Mouse (Mus musculus): Measurements from ENCODE around the gene Gm21958. TPM values are rescaled to one million over a fixed set of nuclear protein-coding genes. Genes with fewer than 3 reads are reported as not detected.

The Gm21958 gene
- polyA plus RNA-seq, 1 experiment from 2014 or later = 0.43 TPM

- Histone ChIP-seq H3K4me1 (replicated peaks) (peaks cover 15% of the 10 kb centered on the region), H3K4me2 (replicated peaks) (peak overlapping the region; percentile 94), H3K36me3 (peaks cover 39% of the 10 kb centered on the region), H3K9ac (replicated peaks) (peak overlapping the region; percentile 91), H3K4me3 (replicated peaks) (peak overlapping the region; percentile 70), H3K9me3 (no peaks in the 10 kb centered on the region), H3K27ac (peak overlapping the region; percentile 99), H3K27me3 (no peaks in the 10 kb centered on the region)
- ATAC-seq = no peak
- 56% methylated on average over 18 of the region's 18 CpGs for WGBS
Measured at GRCm38 (mm10) chr3:54736101-54736927, 22.2 kb upstream of the Gm21958 start.

DNA sequence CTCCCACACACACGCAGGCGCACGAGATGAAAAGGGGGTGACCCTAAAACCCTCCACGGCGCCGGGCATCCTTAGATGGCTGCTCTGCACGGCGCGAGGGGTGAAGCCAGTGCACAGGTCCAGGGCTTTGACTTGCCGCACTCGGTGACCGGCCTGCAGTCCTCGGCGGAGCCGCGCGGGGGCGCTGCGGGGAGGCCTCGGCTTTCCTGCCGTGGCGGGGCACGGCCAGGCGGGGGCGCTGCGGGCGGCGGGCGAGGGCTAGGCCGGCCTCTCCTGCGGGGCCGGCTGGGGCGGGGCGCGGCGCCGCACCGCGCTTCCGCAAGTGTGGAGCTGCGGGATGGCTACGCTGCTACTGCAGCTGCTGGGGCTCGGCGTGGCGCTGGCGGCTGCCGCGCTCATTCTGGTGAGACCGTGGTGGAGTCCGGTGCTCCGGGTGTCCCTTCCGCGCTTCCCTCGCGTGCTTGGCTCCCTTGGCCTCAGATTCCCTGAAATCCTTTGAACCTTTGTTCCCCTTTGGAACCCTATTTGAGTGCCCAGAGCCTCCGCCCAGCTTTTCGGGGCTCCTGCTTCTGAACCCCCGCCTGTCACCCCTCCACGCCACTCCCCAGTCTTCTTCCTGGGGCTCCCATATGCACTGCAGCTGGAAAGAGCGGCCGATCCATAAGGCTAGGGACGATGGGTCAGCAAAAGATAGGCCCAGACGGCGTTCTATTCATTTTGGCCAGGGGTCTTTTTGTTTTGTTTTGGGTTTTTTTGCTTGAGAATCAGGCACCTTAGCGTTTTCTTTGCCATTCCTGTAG, 21.3 kb upstream of the Gm21958 start, which contains the start of the genes Exosc8 and Alg5:
Exosc8 (minus strand) TSS at position 147 of the 800 bp plus-strand sequence.
Alg5 (plus strand) TSS at position 293 of the 800 bp plus-strand sequence.
- Histone ChIP-seq H3K27me3 (no peaks in the 10 kb centered on the region), H3K27ac (peak within 1 kb of the TSS; percentile 99), H3K36me3 (peaks cover 39% of the 10 kb centered on the region), H3K9me3 (no peaks in the 10 kb centered on the region), H3K4me3 (replicated peaks) (peak within 1 kb of the TSS; percentile 70), H3K9ac (replicated peaks) (peak within 1 kb of the TSS; percentile 91), H3K4me1 (replicated peaks) (peaks cover 15% of the 10 kb centered on the region), H3K4me2 (replicated peaks) (peak within 1 kb of the TSS; percentile 94)
- WGBS = under 1% methylated on average over 51 of the region's 65 CpGs
- ATAC-seq = peak; percentile 96

- H3K36me3 ChIP-seq = peaks cover 44% of the 10 kb centered on the region
- peak; percentile 96 for ATAC-seq
Measured at GRCm38 (mm10) chr3:54734411-54735246, 20.5 kb upstream of the Gm21958 start.

DNA sequence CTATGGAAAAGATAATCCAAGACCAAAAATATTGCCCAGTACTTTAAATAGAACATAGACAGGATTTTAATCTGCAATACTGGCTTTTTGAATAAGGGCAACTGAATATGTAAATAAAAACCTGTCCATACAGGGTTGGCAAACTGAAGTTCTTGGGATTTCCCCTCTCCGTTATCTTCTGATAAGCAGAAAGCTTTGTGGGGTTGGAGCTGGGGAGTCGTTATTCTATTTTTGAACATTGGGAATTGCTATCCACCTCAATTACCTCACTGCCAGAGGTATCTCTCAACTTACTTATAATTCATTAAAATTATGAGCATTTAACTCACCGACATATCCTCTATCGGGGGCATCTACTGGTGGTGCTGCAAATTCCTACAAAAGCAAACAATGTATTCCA, 18.2 kb upstream of the Gm21958 start:
- WGBS = 99% methylated on average over 4 of the region's 4 CpGs
- no peak overlapping the region for H3K27ac ChIP-seq
- no peaks in the 10 kb centered on the region for H3K9me3 ChIP-seq
- ATAC-seq = no peak
- no peaks in the 10 kb centered on the region for H3K27me3 ChIP-seq
- no peak overlapping the region for H3K4me2 ChIP-seq (replicated peaks)
- peaks cover 51% of the 10 kb centered on the region for H3K36me3 ChIP-seq
- H3K9ac ChIP-seq (replicated peaks) = no peak overlapping the region
- peaks cover 15% of the 10 kb centered on the region for H3K4me1 ChIP-seq (replicated peaks)
- no peak overlapping the region for H3K4me3 ChIP-seq (replicated peaks)

More at GRCm38 (mm10) chr3:54734411-54735246, 20.5 kb upstream of the Gm21958 start:
- H3K4me2 ChIP-seq (replicated peaks) = peak overlapping the region; percentile 94
- WGBS = under 1% methylated on average over 82 of the region's 84 CpGs
- H3K9ac ChIP-seq (replicated peaks) = peak overlapping the region; percentile 91
- peak overlapping the region; percentile 70 for H3K4me3 ChIP-seq (replicated peaks)
- H3K27ac ChIP-seq = peak overlapping the region; percentile 99
- peaks cover 15% of the 10 kb centered on the region for H3K4me1 ChIP-seq (replicated peaks)
- H3K27me3 ChIP-seq = no peaks in the 10 kb centered on the region
- no peaks in the 10 kb centered on the region for H3K9me3 ChIP-seq

- no peak overlapping the region for H3K4me2 ChIP-seq (replicated peaks)
- H3K9me3 ChIP-seq = no peaks in the 10 kb centered on the region
- ATAC-seq = no peak
- H3K9ac ChIP-seq (replicated peaks) = no peak overlapping the region
- H3K4me3 ChIP-seq (replicated peaks) = no peak overlapping the region
- 94% methylated on average over 8 of the region's 8 CpGs for WGBS
- H3K27me3 ChIP-seq = no peaks in the 10 kb centered on the region
- H3K36me3 ChIP-seq = peaks cover 56% of the 10 kb centered on the region
- H3K4me1 ChIP-seq (replicated peaks) = peaks cover 15% of the 10 kb centered on the region
- no peak overlapping the region for H3K27ac ChIP-seq
Measured at GRCm38 (mm10) chr3:54731626-54732150, 17.5 kb upstream of the Gm21958 start.

DNA sequence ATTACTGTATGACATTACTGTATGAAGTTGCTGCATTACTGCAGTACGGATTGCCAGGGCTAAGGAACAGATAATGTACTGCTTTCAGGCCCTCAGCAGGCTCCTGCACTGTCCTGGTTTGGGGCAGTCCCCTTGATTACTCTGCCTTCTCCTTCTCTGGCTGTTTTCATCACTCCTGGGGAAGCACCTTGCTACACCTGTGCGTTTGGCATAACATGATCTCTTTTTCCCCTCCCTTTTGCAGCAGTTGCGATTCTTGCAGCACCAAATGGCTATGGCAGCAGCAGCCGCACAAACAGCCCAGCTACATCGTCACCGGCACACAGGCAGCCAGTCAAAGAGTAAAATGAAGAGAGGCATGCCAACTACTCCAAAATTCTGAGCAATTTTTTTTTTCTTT, 13.9 kb upstream of the Gm21958 start:
- Histone ChIP-seq H3K27me3 (no peaks in the 10 kb centered on the region), H3K4me2 (replicated peaks) (no peak overlapping the region), H3K9me3 (no peaks in the 10 kb centered on the region), H3K9ac (replicated peaks) (no peak overlapping the region), H3K4me1 (replicated peaks) (no peaks in the 10 kb centered on the region), H3K27ac (no peak overlapping the region), H3K36me3 (peaks cover 66% of the 10 kb centered on the region), H3K4me3 (replicated peaks) (no peak overlapping the region)
- 93% methylated on average over 6 of the region's 6 CpGs for WGBS
- ATAC-seq = no peak

- Histone ChIP-seq H3K9me3 (no peaks in the 10 kb centered on the region), H3K4me3 (replicated peaks) (no peak overlapping the region), H3K27me3 (no peaks in the 10 kb centered on the region), H3K9ac (replicated peaks) (no peak overlapping the region), H3K4me1 (replicated peaks) (no peaks in the 10 kb centered on the region), H3K4me2 (replicated peaks) (no peak overlapping the region), H3K27ac (no peak overlapping the region), H3K36me3 (peaks cover 69% of the 10 kb centered on the region)
- 97% methylated on average over 2 of the region's 2 CpGs for WGBS
- no peak for ATAC-seq
Measured at GRCm38 (mm10) chr3:54727588-54727987, 13.4 kb upstream of the Gm21958 start.

GRCm38 (mm10) chr3:54725344-54725743, 11.2 kb upstream of the Gm21958 start:
- Histone ChIP-seq H3K4me2 (replicated peaks) (no peak overlapping the region), H3K4me3 (replicated peaks) (no peak overlapping the region), H3K27me3 (no peaks in the 10 kb centered on the region), H3K4me1 (replicated peaks) (no peaks in the 10 kb centered on the region), H3K9me3 (no peaks in the 10 kb centered on the region), H3K9ac (replicated peaks) (no peak overlapping the region), H3K36me3 (peaks cover 70% of the 10 kb centered on the region), H3K27ac (no peak overlapping the region)
- WGBS = 97% methylated on average over 2 of the region's 2 CpGs
- no peak for ATAC-seq

DNA sequence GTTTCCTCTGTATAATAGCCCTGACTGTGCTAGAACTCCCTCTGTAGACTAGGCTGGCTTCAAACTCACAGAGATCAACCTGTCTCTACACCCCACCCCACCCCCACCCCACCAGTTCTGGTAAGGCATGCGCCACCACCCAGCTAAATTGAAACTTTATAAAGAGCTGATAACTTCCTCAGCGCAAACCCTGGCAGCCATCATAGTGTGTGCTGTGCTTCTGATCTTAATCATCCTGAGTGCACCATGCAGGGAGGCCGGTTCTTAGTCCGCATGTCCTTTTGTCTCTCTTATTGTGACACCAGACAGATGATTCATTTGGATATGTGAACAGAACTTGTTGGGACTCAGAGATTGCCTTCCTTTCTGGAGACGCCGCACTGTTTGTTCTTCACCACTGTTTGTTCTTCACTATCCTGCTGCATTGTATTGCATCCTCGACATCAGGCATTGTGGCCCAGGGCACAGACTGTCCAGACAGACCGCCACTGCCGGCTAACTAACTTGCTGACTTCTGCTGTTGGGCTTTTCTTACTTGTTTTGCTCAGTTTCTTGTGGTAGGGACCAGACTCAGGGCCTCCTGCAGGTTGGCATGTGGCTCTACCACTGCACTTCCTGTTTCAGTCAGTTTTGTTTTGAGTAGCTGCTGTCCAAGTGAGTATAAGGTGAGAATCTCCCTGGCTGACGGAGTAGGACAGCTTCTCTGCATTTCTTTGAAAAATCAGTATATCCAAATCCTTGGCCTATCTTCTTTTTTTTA, 9.8 kb upstream of the Gm21958 start:
- Histone ChIP-seq H3K4me2 (replicated peaks) (no peak overlapping the region), H3K9ac (replicated peaks) (no peak overlapping the region), H3K27ac (no peak overlapping the region), H3K4me3 (replicated peaks) (no peak overlapping the region), H3K27me3 (no peaks in the 10 kb centered on the region), H3K4me1 (replicated peaks) (no peaks in the 10 kb centered on the region), H3K9me3 (no peaks in the 10 kb centered on the region), H3K36me3 (peaks cover 59% of the 10 kb centered on the region)
- ATAC-seq = no peak
- 87% methylated on average over 10 of the region's 10 CpGs for WGBS

- Histone ChIP-seq H3K36me3 (peaks cover 68% of the 10 kb centered on the region), H3K4me2 (replicated peaks) (no peak overlapping the region), H3K9me3 (no peaks in the 10 kb centered on the region), H3K27me3 (no peaks in the 10 kb centered on the region), H3K9ac (replicated peaks) (no peak overlapping the region), H3K27ac (no peak overlapping the region), H3K4me3 (replicated peaks) (no peak overlapping the region), H3K4me1 (replicated peaks) (no peaks in the 10 kb centered on the region)
- WGBS = 51% methylated on average over 3 of the region's 3 CpGs
- no peak for ATAC-seq
Measured at GRCm38 (mm10) chr3:54718947-54719346, 4.8 kb upstream of the Gm21958 start.

GRCm38 (mm10) chr3:54717348-54717747, 3.2 kb upstream of the Gm21958 start:
- WGBS = 82% methylated on average over 6 of the region's 6 CpGs
- Histone ChIP-seq H3K4me3 (replicated peaks) (no peak overlapping the region), H3K9ac (replicated peaks) (no peak overlapping the region), H3K4me1 (replicated peaks) (no peaks in the 10 kb centered on the region), H3K9me3 (no peaks in the 10 kb centered on the region), H3K4me2 (replicated peaks) (no peak overlapping the region), H3K27me3 (no peaks in the 10 kb centered on the region), H3K27ac (no peak overlapping the region), H3K36me3 (peaks cover 68% of the 10 kb centered on the region)
- ATAC-seq = no peak
